Mouse (Mus musculus): ENCODE data around the gene Eef1a1. TPM values are rescaled to one million over a fixed set of nuclear protein-coding genes. Genes with fewer than 3 reads are reported as not detected.

The Eef1a1 gene
- polyA plus RNA-seq, 1 experiment: 2,427 TPM

GRCm38 (mm10) chr9:78505223-78505622 is 16.3 kb upstream of the Eef1a1 start:
- H3K4me1 ChIP-seq (ENCODE audit: control insufficient read depth, insufficient read depth, low read length): peaks cover 10% of the 10 kb centered on the region; the same call in 1 of the 2 replicates
- no peak for DNase-seq
- no peaks in the 10 kb centered on the region for H3K27me3 ChIP-seq (ENCODE audit: control insufficient read depth, insufficient read depth, low read length)
- H3K27ac ChIP-seq (ENCODE audit: insufficient read depth, low read length): no peak overlapping the region
- H3K4me3 ChIP-seq (replicated peaks; ENCODE audit: insufficient read depth, low read depth, low read length): no peak overlapping the region
- WGBS: 93% methylated on average over 6 of the region's 6 CpGs
- no peak for TF ChIP-seq POLR2A (IDR thresholded peaks at IDR 0.05; ENCODE audit: borderline replicate concordance, insufficient read depth, low read length)
- TF ChIP-seq CTCF (IDR thresholded peaks at IDR 0.05; ENCODE audit: borderline replicate concordance, insufficient read depth, low read depth, low read length): no peak

- no peak for DNase-seq
- Histone ChIP-seq H3K4me3 (replicated peaks; ENCODE audit: insufficient read depth, low read depth, low read length) (no peak overlapping the region), H3K27me3 (ENCODE audit: control insufficient read depth, insufficient read depth, low read length) (no peaks in the 10 kb centered on the region), H3K4me1 (ENCODE audit: control insufficient read depth, insufficient read depth, low read length) (peaks cover 10% of the 10 kb centered on the region; the same call in 1 of the 2 replicates), H3K27ac (ENCODE audit: insufficient read depth, low read length) (0 out of 2 replicates have a peak overlapping the region, but pooled peaks have one; percentile 56)
- TF ChIP-seq CTCF (IDR thresholded peaks at IDR 0.05; ENCODE audit: borderline replicate concordance, insufficient read depth, low read depth, low read length) (no peak), POLR2A (IDR thresholded peaks at IDR 0.05; ENCODE audit: borderline replicate concordance, insufficient read depth, low read length) (no peak)
- WGBS: 77% methylated on average over 3 of the region's 3 CpGs
Observed at GRCm38 (mm10) chr9:78504679-78505078, 15.7 kb upstream of the Eef1a1 start.

- WGBS: 70% methylated on average over 4 of the region's 4 CpGs
- Histone ChIP-seq H3K4me3 (replicated peaks; ENCODE audit: insufficient read depth, low read depth, low read length) (no peak overlapping the region), H3K27me3 (ENCODE audit: control insufficient read depth, insufficient read depth, low read length) (no peaks in the 10 kb centered on the region)
Observed at GRCm38 (mm10) chr9:78504133-78504532, 15.2 kb upstream of the Eef1a1 start.

GRCm38 (mm10) chr9:78503223-78504079 is 14.5 kb upstream of the Eef1a1 start:
- Histone ChIP-seq H3K4me1 (ENCODE audit: control insufficient read depth, insufficient read depth, low read length) (peaks cover 10% of the 10 kb centered on the region; the same call in 1 of the 2 replicates), H3K27me3 (ENCODE audit: control insufficient read depth, insufficient read depth, low read length) (no peaks in the 10 kb centered on the region), H3K27ac (ENCODE audit: insufficient read depth, low read length) (peak overlapping the region; percentile 30), H3K4me3 (replicated peaks; ENCODE audit: insufficient read depth, low read depth, low read length) (no peak overlapping the region)
- peak; percentile 47 to 50 for DNase-seq
- TF ChIP-seq CTCF (IDR thresholded peaks at IDR 0.05; ENCODE audit: borderline replicate concordance, insufficient read depth, low read depth, low read length) (no peak), POLR2A (IDR thresholded peaks at IDR 0.05; ENCODE audit: borderline replicate concordance, insufficient read depth, low read length) (no peak; the same call in 1 of the 2 replicates)
- 17% methylated on average over 6 of the region's 6 CpGs for WGBS

More at GRCm38 (mm10) chr9:78504133-78504532, 15.2 kb upstream of the Eef1a1 start:
- no peak overlapping the region for H3K27ac ChIP-seq (ENCODE audit: insufficient read depth, low read length)
- TF ChIP-seq POLR2A (IDR thresholded peaks at IDR 0.05; ENCODE audit: borderline replicate concordance, insufficient read depth, low read length) (no peak), CTCF (IDR thresholded peaks at IDR 0.05; ENCODE audit: borderline replicate concordance, insufficient read depth, low read depth, low read length) (no peak)
- no peak for DNase-seq
- H3K4me1 ChIP-seq (ENCODE audit: control insufficient read depth, insufficient read depth, low read length): peaks cover 10% of the 10 kb centered on the region; the same call in 1 of the 2 replicates

- no peaks in the 10 kb centered on the region for H3K27me3 ChIP-seq (ENCODE audit: control insufficient read depth, insufficient read depth, low read length)
- WGBS: 77% methylated on average over 4 of the region's 4 CpGs
- peaks cover 10% of the 10 kb centered on the region; the same call in 1 of the 2 replicates for H3K4me1 ChIP-seq (ENCODE audit: control insufficient read depth, insufficient read depth, low read length)
- DNase-seq: no peak
- TF ChIP-seq CTCF (IDR thresholded peaks at IDR 0.05; ENCODE audit: borderline replicate concordance, insufficient read depth, low read depth, low read length) (no peak), POLR2A (IDR thresholded peaks at IDR 0.05; ENCODE audit: borderline replicate concordance, insufficient read depth, low read length) (no peak)
- no peak overlapping the region for H3K27ac ChIP-seq (ENCODE audit: insufficient read depth, low read length)
- H3K4me3 ChIP-seq (replicated peaks; ENCODE audit: insufficient read depth, low read depth, low read length): no peak overlapping the region
Observed at GRCm38 (mm10) chr9:78501284-78501683, 12.3 kb upstream of the Eef1a1 start.

- no peak for DNase-seq
- Histone ChIP-seq H3K27me3 (ENCODE audit: control insufficient read depth, insufficient read depth, low read length) (no peaks in the 10 kb centered on the region), H3K4me1 (ENCODE audit: control insufficient read depth, insufficient read depth, low read length) (peaks cover 10% of the 10 kb centered on the region; the same call in 1 of the 2 replicates), H3K27ac (ENCODE audit: insufficient read depth, low read length) (no peak overlapping the region), H3K4me3 (replicated peaks; ENCODE audit: insufficient read depth, low read depth, low read length) (no peak overlapping the region)
- WGBS: 74% methylated on average over 3 of the region's 3 CpGs
- no peak for TF ChIP-seq POLR2A (IDR thresholded peaks at IDR 0.05; ENCODE audit: borderline replicate concordance, insufficient read depth, low read length)
- no peak for TF ChIP-seq CTCF (IDR thresholded peaks at IDR 0.05; ENCODE audit: borderline replicate concordance, insufficient read depth, low read depth, low read length)
Observed at GRCm38 (mm10) chr9:78500386-78500785, 11.4 kb upstream of the Eef1a1 start.

GRCm38 (mm10) chr9:78493171-78493570 is 4.2 kb upstream of the Eef1a1 start:
- H3K4me1 ChIP-seq (ENCODE audit: control insufficient read depth, insufficient read depth, low read length): no peaks in the 10 kb centered on the region
- no peak overlapping the region for H3K4me3 ChIP-seq (replicated peaks; ENCODE audit: insufficient read depth, low read depth, low read length)
- no peak for DNase-seq
- H3K27me3 ChIP-seq (ENCODE audit: control insufficient read depth, insufficient read depth, low read length): no peaks in the 10 kb centered on the region
- TF ChIP-seq POLR2A (IDR thresholded peaks at IDR 0.05; ENCODE audit: borderline replicate concordance, insufficient read depth, low read length) (no peak), CTCF (IDR thresholded peaks at IDR 0.05; ENCODE audit: borderline replicate concordance, insufficient read depth, low read depth, low read length) (no peak)
- 32% methylated on average over 7 of the region's 7 CpGs for whole genome bisulfite sequencing
- H3K27ac ChIP-seq (ENCODE audit: insufficient read depth, low read length): no peak overlapping the region

GRCm38 (mm10) chr9:78492254-78492653 is 3.3 kb upstream of the Eef1a1 start:
- Histone ChIP-seq H3K4me3 (replicated peaks; ENCODE audit: insufficient read depth, low read depth, low read length) (no peak overlapping the region), H3K27ac (ENCODE audit: insufficient read depth, low read length) (no peak overlapping the region), H3K4me1 (ENCODE audit: control insufficient read depth, insufficient read depth, low read length) (no peaks in the 10 kb centered on the region), H3K27me3 (ENCODE audit: control insufficient read depth, insufficient read depth, low read length) (no peaks in the 10 kb centered on the region)
- WGBS: over 99% methylated on average over 3 of the region's 3 CpGs
- no peak for DNase-seq
- TF ChIP-seq CTCF (IDR thresholded peaks at IDR 0.05; ENCODE audit: borderline replicate concordance, insufficient read depth, low read depth, low read length) (no peak), POLR2A (IDR thresholded peaks at IDR 0.05; ENCODE audit: borderline replicate concordance, insufficient read depth, low read length) (no peak)
